8 mouse cellular contexts compared by ENCODE assay signal in genomic region chr14:52123918-52124317, GRCm38 (mm10). TPM values are rescaled to one million over a fixed set of nuclear protein-coding genes. Genes with fewer than 3 reads are reported as not detected.
DNase-seq lines count a peak whose midpoint lies in the region; ATAC-seq and TF ChIP-seq lines count a peak whose summit lies in the region.

No protein-coding gene starts in this region.

- no peaks in the 10 kb centered on the region for H3K4me1 ChIP-seq in hindbrain, embryonic 11.5 days (replicated peaks; ENCODE audit: control insufficient read depth, insufficient read depth, low read length)
- H3K4me1 ChIP-seq in hindbrain, embryonic 12.5 days: 0 out of 2 replicates have a peak, but pooled peaks cover 3% of the 10 kb centered on the region
- H3K4me1 ChIP-seq in thymus, adult 2 months (replicated peaks; ENCODE audit: control insufficient read depth, insufficient read depth, low read length): peaks cover 6% of the 10 kb centered on the region

- no peaks in the 10 kb centered on the region for H3K36me3 ChIP-seq in hindbrain, embryonic 11.5 days (ENCODE audit: control insufficient read depth, insufficient read depth, low read length)
- no peaks in the 10 kb centered on the region for H3K36me3 ChIP-seq in hindbrain, embryonic 12.5 days
- H3K36me3 ChIP-seq in thymus, adult 2 months (ENCODE audit: control insufficient read depth, insufficient read depth, low read length): no peaks in the 10 kb centered on the region

- 24% methylated on average over 4 of the region's 4 CpGs for WGBS in hindbrain, embryonic 11.5 days
- 21% methylated on average over 4 of the region's 4 CpGs for WGBS in hindbrain, embryonic 12.5 days
- 27% methylated on average over 4 of the region's 4 CpGs for WGBS in thymus, adult 2 months

- TF ChIP-seq CTCF in thymus, adult 2 months (IDR thresholded peaks at IDR 0.05; ENCODE audit: borderline replicate concordance, control insufficient read depth, extremely low read depth, insufficient read depth, low read length, poor library complexity): no peak

- ATAC-seq in hindbrain, embryonic 11.5 days (ENCODE audit: low FRiP score): no peak
- no peak for ATAC-seq in hindbrain, embryonic 12.5 days (ENCODE audit: low FRiP score)

- H3K4me3 ChIP-seq in hindbrain, embryonic 11.5 days (ENCODE audit: low read depth, low read length): no peak overlapping the region
- no peak overlapping the region for H3K4me3 ChIP-seq in hindbrain, embryonic 12.5 days
- H3K4me3 ChIP-seq in thymus, adult 2 months (ENCODE audit: control insufficient read depth, insufficient read depth, low read length): no peak overlapping the region

- TF ChIP-seq POLR2A in thymus, adult 2 months (IDR thresholded peaks at IDR 0.05; ENCODE audit: control insufficient read depth, extremely low read depth, insufficient read depth, low read length, poor library complexity): no peak

- DNase-seq in hindbrain, embryonic 11.5 days (ENCODE audit: low spot score): peak; percentile 83
- DNase-seq in adrenal gland, adult 8-10 months: peak; percentile 39
- peak; percentile 65 for DNase-seq in embryo, embryonic 9.5 days (ENCODE audit: extremely low spot score)
- peak; percentile 70 to 82 for DNase-seq in heart, postnatal 10 days
- peak; percentile 51 to 72 for DNase-seq in left cerebral cortex, postnatal 10 days (ENCODE audit: extremely low spot score in 1 of 2, low spot score in 2 of 2)
- DNase-seq in naive thymus-derived CD4-positive, alpha-beta T cell, adult 2 months (ENCODE audit: low read depth): peak; percentile 90
- peak; percentile 73 for DNase-seq in thymus, adult 2 months

- no peaks in the 10 kb centered on the region for H3K27me3 ChIP-seq in hindbrain, embryonic 11.5 days (ENCODE audit: control insufficient read depth, insufficient read depth, low read length)
- H3K27me3 ChIP-seq in hindbrain, embryonic 12.5 days: no peaks in the 10 kb centered on the region
- H3K27me3 ChIP-seq in thymus, adult 2 months (ENCODE audit: control insufficient read depth, insufficient read depth, low read length): no peaks in the 10 kb centered on the region

- no peaks in the 10 kb centered on the region for H3K9me3 ChIP-seq in hindbrain, embryonic 11.5 days (ENCODE audit: control insufficient read depth, low read length)
- no peaks in the 10 kb centered on the region for H3K9me3 ChIP-seq in hindbrain, embryonic 12.5 days (replicated peaks)

- no peak overlapping the region for H3K9ac ChIP-seq in hindbrain, embryonic 11.5 days (ENCODE audit: low read depth, low read length)
- H3K9ac ChIP-seq in hindbrain, embryonic 12.5 days: no peak overlapping the region

- intact Hi-C loops in heart, postnatal 10 days (cut with DNase I): loop anchor here (2.0 to 5.0 kb wide), 2 partner anchors 73 to 215 kb away; partner anchors contain the start of gene Supt16
- intact Hi-C loops in left cerebral cortex, postnatal 10 days (cut with DNase I): loop anchor here (5.0 kb wide), 1 partner anchor 68 kb away; no protein-coding TSS in a partner anchor

- H3K27ac ChIP-seq in hindbrain, embryonic 11.5 days (ENCODE audit: low read depth, low read length): no peak overlapping the region
- no peak overlapping the region for H3K27ac ChIP-seq in hindbrain, embryonic 12.5 days
- no peak overlapping the region for H3K27ac ChIP-seq in thymus, adult 2 months (ENCODE audit: control insufficient read depth, insufficient read depth, low read length)

- H3K4me2 ChIP-seq in hindbrain, embryonic 11.5 days (replicated peaks; ENCODE audit: low read depth, low read length): no peak overlapping the region
- H3K4me2 ChIP-seq in hindbrain, embryonic 12.5 days (replicated peaks): no peak overlapping the region

RNA-seq across cellular contexts. Expression of gene Rpgrip1, which starts 13.4 kb away (rescaled TPM):
- polyA plus RNA-seq in hindbrain, embryonic 11.5 days (2014; fragmentation: Nextera tagmentation; extraction: Ambion mirVana): 68.4 and 86.9 TPM in 2 replicates
- polyA plus RNA-seq in hindbrain, embryonic 12.5 days (2016; fragmentation: Nextera tagmentation; extraction: Ambion mirVana): 53.6 and 58.4 TPM in 2 replicates
- 1 to 10 TPM in 2 of 4 experiments, under 1 TPM in 2; 0.44 to 2.3 (median 1.4) TPM for total RNA-seq in adrenal gland, adult 8-10 months (2022)
- under 1 TPM; 0.45 to 0.97 TPM for total RNA-seq in heart, postnatal 10 days (2021)
- 1 to 10 TPM; 3.7 to 3.8 TPM for total RNA-seq in left cerebral cortex, postnatal 10 days (2021)
- 3.1 and 3.9 TPM in 2 replicates for polyA plus RNA-seq in thymus, adult 2 months (2012; rRNA removed)

RNA-seq across cellular contexts. Expression of gene Hnrnpc, which starts 20.1 kb away (rescaled TPM):
- polyA plus RNA-seq in hindbrain, embryonic 11.5 days (2014; fragmentation: Nextera tagmentation; extraction: Ambion mirVana): 962 and 981 TPM in 2 replicates
- polyA plus RNA-seq in hindbrain, embryonic 12.5 days (2016; fragmentation: Nextera tagmentation; extraction: Ambion mirVana): 726 and 727 TPM in 2 replicates
- 100 to 1,000 TPM; 181 to 335 (median 196) TPM for total RNA-seq in adrenal gland, adult 8-10 months (2022)
- total RNA-seq in heart, postnatal 10 days (2021): 100 to 1,000 TPM; 145 to 165 TPM
- total RNA-seq in left cerebral cortex, postnatal 10 days (2021): 100 to 1,000 TPM; 188 to 191 TPM
- polyA plus RNA-seq in thymus, adult 2 months (2012; rRNA removed): 163 and 171 TPM in 2 replicates

Comparison
In these comparisons a context has a peak if more than half of its experiments do, and no peak if none do; other contexts are left out.
1. DNase-seq: peak in every context shown above with its lines; median percentile 90 in naive thymus-derived CD4-positive, alpha-beta T cell, adult 2 months; 83 in hindbrain, embryonic 11.5 days; 76 in heart, postnatal 10 days; 73 in thymus, adult 2 months; 65 in embryo, embryonic 9.5 days; 62 in left cerebral cortex, postnatal 10 days; 39 in adrenal gland, adult 8-10 months.